Mouse (Mus musculus): ENCODE results near the gene Tuba1b.
A peak's percentile ranks its signal among the peaks of the same experiment; 100 is the strongest.
"Not testable (repeated sequence)": the region's sequence is repeated elsewhere in the genome, so short reads cannot be mapped to it uniquely, and the experiment has no call there.

The Tuba1b gene

GRCm38 (mm10) chr15:98954425-98955253, 20.3 kb upstream of the Tuba1b start:
- peak; percentile 58 for DNase-seq (ENCODE audit: extremely low spot score)

- DNase-seq (ENCODE audit: extremely low spot score) = peak; percentile 98
Observed at GRCm38 (mm10) chr15:98953401-98954356, 19.3 kb upstream of the Tuba1b start, which contains the start of the genes Gm49450 and Tuba1a. TSS of gene Gm49450 (minus strand) at chr15:98953551. TSS of gene Tuba1a (minus strand) at chr15:98953703.

- no peak for DNase-seq (ENCODE audit: extremely low spot score)
Observed at GRCm38 (mm10) chr15:98952751-98953400, 18.5 kb upstream of the Tuba1b start.

DNA sequence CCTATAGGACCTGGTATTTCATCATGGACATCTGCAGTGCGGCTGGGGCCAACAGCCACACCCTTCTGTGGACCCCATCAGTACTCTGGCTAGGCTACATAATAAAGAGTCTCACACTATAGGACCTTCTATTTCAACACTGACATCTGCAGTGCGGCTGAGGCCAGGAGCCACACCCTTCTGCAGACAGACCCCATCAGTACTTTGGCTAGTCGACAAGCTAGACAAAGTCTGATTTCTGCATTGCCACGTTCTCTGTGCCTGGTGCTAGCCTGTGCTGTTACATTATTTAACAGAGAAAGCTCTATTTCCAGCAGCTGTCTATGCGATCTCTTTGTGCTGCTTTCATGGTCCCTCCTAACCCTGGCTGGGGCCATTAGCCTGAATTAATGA, 17.7 kb upstream of the Tuba1b start:
- DNase-seq (ENCODE audit: extremely low spot score) = peak; percentile 25

DNA sequence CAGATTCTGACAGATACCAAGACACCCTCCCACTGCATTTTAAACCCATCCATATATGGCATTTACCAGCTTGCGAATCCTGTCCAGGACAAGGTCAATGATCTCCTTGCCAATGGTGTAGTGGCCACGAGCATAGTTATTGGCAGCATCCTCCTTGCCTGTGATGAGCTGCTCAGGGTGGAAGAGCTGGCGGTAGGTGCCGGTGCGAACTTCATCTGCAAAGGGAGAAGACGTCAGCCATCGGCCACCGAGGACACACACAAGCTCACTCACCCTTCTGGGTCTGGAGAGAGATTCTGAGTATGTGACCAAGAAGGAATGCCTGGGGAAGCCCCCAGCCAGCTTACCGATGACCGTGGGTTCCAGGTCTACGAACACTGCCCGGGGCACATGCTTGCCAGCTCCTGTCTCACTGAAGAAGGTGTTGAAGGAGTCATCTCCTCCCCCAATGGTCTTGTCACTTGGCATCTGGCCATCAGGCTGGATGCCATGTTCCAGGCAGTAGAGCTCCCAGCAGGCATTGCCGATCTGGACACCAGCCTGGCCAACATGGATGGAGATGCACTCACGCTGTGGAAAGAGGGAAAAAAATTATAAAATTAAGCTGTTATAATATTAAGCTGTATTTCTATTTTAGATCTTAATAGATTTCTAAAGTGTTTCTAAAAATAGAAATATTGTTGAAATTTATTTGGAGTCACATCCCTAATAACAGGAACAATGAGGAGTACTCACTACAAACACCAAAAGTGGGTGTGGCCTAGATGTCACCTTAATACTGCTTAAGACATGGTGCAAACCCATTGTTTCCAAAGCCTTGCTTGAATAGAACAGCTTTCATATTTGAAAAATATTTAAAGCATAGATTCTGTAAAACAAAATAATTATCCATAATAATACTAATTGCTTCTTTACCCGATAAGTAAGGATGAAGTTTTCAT, 17.0 kb upstream of the Tuba1b start:
- DNase-seq (ENCODE audit: extremely low spot score) = not testable (repeated sequence)

GRCm38 (mm10) chr15:98949607-98949892, 15.2 kb upstream of the Tuba1b start:
- DNase-seq (ENCODE audit: extremely low spot score) = no peak

DNA sequence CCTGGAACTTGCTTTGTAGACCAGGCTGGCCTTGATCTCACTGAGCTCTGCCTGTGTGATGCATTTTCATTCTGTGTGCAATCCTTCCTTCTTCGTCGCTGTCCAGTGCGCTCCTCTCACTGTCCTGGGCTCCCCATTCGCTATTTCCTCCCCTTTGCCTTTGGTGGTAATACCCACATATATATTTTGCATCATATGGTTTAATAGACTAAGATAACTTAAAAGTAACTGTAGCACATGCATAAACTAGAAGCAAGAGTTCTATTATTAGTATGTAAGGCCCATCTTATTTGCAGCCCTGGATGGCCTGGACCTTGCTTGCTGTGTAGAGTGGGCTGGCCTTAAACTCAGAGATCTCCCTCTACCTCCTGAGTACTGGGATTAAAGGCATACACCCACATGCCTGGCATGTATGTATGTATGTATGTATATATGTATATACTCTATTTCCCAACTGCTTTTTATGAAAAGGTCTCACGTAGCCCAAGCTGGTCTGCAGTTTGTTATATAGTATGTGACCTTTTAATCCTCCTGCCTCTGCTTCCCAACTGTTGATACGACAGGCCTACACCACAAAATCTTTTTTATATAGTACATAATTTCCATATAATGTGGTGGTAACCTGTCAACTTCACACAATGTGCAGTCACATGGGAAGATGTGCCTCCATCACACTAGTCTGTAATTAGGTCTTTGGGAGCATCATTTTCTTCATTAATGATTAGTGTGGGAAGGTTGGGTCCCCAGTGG, 14.7 kb upstream of the Tuba1b start:
- DNase-seq (ENCODE audit: extremely low spot score) = no peak

- DNase-seq (ENCODE audit: extremely low spot score) = no peak
Observed at GRCm38 (mm10) chr15:98948382-98948781, 14.0 kb upstream of the Tuba1b start.

DNA sequence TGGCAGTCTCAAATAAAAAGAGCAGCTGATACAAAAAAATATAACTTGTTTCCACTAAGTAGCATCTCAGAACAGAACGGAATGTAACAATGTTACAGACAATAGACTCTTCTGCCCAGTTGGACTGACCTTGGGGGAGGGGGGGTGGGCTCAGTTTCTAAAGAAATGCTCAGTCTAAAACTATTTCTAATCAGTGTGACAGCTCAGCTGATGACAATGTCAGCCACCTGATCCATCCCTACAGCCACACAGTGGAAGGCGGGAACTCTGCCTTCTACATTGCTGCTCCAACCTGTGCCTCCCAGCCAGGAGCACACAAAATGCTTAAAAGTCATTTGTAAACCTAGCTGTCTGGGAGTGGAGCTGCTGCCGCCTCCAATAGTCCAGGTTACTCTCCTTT, 13.5 kb upstream of the Tuba1b start:
- DNase-seq (ENCODE audit: extremely low spot score) = no peak

DNA sequence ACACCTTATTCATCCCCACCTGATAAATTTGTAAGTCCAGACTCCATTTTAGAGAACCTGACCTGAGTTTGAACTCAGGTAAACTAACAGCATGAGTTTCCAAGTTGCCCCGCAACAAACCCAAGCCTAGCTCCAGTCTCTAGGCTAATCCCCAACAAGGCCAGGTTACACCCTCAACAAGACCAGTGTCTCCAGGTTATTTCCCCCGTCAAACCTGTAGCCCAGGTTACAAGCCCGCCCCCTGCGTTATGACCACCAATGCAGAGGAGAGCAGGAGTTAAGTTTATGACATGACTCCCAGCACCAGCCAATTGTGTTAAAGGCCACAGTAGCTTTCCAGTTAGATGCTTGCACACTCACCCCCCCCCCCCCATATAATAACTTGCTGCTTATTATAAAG, 8.8 kb upstream of the Tuba1b start:
- no peak for DNase-seq (ENCODE audit: extremely low spot score)

- no peak for DNase-seq (ENCODE audit: extremely low spot score)
Observed at GRCm38 (mm10) chr15:98942081-98942480, 7.7 kb upstream of the Tuba1b start.

DNA sequence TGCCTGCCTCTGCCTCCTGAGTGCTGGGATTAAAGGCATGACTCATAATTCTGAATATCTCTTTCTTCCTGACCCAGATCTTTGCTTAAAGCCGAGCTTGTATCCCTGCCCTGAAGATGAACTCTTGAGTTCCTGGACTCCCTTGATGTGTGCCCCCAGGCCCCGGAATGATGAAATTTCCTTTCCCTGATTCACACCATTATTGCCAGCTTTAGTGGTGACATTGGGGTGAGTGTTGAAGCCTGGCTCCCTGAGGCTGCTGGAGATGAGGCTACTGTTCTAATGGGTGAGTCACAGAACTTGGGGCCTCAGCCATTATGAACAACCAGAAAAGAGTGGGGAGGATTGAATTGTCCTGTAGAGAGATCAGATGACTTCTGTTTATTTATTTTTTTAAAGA, 7.2 kb upstream of the Tuba1b start:
- no peak for DNase-seq (ENCODE audit: extremely low spot score)

DNA sequence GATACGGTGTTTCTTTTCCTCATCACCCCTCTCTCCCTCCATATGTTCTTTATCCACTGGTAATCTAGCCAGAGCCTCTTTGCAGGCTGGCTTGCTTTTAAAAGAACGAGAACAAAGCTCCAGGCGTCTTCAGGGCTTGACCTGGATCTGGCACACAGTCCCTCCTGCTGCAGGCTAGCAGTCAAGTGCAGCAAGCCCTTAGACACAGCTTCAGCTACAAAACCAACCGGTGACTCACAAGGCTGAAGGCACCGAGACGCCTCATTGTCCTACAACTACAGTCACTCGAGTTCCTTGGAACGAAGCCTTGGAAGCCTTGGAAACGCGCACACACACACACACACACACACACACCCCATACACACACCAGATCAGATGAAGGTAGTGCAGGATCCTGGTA, 6.5 kb upstream of the Tuba1b start:
- DNase-seq (ENCODE audit: extremely low spot score) = no peak

GRCm38 (mm10) chr15:98933833-98934216, 540 bp downstream of the Tuba1b start:
- peak; percentile 95 for DNase-seq (ENCODE audit: extremely low spot score)

- peak; percentile 27 for DNase-seq (ENCODE audit: extremely low spot score)
Observed at GRCm38 (mm10) chr15:98933004-98933671, 1.2 kb downstream of the Tuba1b start.

GRCm38 (mm10) chr15:98930998-98931397, 3.4 kb downstream of the Tuba1b start:
- DNase-seq (ENCODE audit: extremely low spot score) = peak; percentile 9

DNA sequence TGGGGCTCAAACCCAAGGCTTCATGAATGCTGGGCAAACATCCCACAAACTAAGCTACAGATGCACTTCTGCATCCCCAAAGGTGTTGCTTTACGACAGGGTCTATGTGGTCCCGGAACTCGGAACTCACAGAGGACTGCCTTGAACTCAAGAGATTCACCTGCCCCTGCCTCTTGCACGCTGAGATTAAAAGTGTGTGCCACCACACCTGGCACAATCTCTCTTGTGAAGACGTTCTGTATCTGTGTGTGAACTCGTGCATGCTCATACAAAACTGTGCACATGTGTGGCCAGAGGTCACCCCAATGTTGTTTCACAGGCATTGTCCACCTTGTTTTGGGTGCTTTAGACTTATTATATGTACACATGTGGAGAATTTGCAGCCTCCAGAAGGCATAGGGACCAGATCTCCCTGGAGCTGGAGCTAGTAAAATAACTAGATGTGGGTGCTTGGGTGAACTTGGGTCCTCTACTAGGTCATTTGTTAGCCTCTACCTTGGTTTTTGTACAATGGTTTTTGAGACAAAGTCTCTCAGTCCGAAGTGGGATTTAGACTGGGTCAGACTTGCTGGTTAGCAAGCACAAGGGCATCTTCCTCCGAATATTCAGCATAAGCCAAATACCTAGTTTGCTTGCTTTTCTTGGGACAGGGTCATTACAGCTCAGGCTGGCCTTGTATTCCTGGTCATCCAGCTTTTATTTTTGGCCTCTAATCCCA, 4.2 kb downstream of the Tuba1b start:
- peak; percentile 28 for DNase-seq (ENCODE audit: extremely low spot score)

DNA sequence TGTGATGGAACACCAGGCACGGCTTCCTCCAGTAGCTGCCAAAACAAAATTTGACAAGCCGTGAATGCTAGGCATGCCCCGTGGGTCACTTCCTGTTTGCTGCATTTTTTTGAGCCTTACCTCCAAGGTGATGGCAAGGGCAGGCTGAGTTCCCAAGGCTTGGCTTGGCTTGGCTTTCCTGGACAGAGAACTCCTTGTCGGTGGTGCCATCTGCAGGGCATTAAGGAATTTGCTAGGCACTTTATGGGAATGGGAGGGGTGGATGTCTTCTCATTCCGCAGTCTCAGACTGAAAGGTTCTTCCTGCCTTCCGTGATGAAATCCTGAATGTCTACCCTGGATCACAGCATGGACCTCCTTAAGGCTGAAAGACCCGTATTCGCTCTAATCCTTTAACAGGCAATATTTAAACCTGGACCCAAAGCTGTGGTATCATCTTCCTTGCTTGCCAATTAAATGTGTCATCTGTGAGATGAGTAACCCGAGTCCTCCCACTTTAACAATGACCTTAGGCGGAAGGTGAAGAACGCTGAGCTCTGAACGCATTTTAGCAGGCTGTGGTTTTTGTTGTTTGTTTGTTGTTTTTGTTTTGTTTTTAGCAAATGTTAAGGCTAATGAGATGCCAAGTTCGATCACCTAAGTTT, 5.6 kb downstream of the Tuba1b start:
- DNase-seq (ENCODE audit: extremely low spot score) = peak; percentile 70

DNA sequence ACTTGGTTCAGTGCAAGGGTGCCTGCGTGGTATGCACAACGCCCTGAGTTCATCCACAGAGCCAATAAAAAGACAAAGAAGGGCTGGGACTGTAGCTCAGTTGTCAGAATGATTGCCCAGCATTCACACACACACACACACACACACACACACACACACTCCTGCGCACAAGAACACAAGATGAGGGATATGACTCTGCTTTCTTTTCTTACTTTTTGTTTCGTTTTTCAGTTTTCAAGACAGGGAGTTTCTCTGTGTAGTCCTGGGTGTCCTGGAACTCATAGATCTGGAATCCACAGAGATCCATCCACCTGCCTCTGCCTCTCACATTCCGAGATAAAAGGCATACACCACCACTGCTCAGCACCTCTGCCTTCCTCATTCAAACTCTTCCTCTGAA, 6.8 kb downstream of the Tuba1b start:
- DNase-seq (ENCODE audit: extremely low spot score) = no peak

All from embryo, embryonic 9.5 days (tissue).